Mouse (Mus musculus): ENCODE data around the gene Gm10837. TPM values are rescaled to one million over a fixed set of nuclear protein-coding genes. Genes with fewer than 3 reads are reported as not detected.

The Gm10837 gene
- polyA plus RNA-seq (2014; fragmentation: Nextera tagmentation; extraction: Ambion mirVana) = 0.29 and 0.48 TPM in 2 replicates

GRCm38 (mm10) chr14:122490441-122491328, at the start of gene Gm10837:
Gene Gm10837, plus strand, starts transcription at chr14:122490586.
- ATAC-seq (replicated peaks; ENCODE audit: low FRiP score) (peak; percentile 86), DNase-seq (ENCODE audit: low spot score) (peak; percentile 79)
- peaks cover 23% of the 10 kb centered on the region for H3K27me3 ChIP-seq (ENCODE audit: control insufficient read depth, insufficient read depth, low read length)
- no peaks in the 10 kb centered on the region for H3K9me3 ChIP-seq (ENCODE audit: control insufficient read depth, low read length)
- 0 out of 2 replicates have a peak within 1 kb of the TSS, but pooled peaks have one; percentile 43 for H3K27ac ChIP-seq (ENCODE audit: low read depth, low read length)
- peak within 1 kb of the TSS; percentile 60 for H3K4me2 ChIP-seq (ENCODE audit: low read depth, low read length, severe bottlenecking)
- WGBS = 1% methylated on average over 48 of the region's 51 CpGs
- H3K4me3 ChIP-seq (ENCODE audit: low read depth, low read length) = peak within 1 kb of the TSS; percentile 31
- H3K9ac ChIP-seq (ENCODE audit: low read length) = peak within 1 kb of the TSS; percentile 57
- peaks cover 8% of the 10 kb centered on the region; the same call in 1 of the 2 replicates for H3K4me1 ChIP-seq (replicated peaks; ENCODE audit: control insufficient read depth, insufficient read depth, low read length)
- no peaks in the 10 kb centered on the region for H3K36me3 ChIP-seq (ENCODE audit: control insufficient read depth, insufficient read depth, low read length)

DNA sequence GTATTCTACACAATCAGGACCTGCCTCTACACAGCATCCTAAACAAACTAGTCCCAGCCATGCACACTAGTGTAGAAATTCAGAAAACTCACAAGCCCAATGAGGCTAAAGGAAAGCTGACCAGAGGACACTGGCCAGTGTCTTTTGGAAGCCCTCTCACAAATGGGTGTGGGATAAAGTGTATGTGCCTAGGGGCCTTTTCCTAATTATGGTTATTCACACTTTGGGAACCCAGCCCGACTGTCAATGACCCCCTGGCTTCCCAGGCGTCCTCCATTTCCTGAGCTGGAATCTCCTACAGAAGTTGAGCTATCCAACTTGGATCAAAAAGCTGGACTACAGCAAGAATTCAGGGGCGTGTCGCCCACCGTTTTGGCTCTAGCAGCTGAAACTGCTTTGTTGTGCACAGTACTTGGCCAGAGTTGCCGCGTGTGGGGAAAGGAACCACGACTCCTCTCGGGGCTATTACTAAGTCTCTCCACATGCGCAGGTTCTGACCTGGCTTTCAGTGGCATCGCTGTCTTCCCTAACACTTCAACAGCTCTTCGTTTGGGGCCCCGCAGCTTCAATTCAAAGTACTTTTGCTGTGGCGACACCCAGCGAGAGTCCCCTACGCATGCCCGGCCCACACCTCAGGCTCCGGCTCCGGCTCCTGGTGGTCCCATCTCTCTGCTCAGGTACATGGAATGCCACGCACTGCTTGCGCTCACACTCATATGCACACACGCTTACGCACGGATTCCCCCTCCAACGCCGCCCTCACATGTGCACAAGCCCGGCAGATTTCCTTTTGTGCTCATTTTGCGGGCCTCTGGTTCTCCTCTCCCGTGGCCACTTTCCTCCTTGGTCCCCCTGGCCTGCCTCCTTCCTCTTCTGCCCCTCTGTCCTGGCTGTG, 40.5 kb upstream of the Gm10837 start:
- Histone ChIP-seq H3K9ac (ENCODE audit: low read length) (peak overlapping the region; percentile 78), H3K4me2 (ENCODE audit: low read depth, low read length, severe bottlenecking) (peak overlapping the region; percentile 89), H3K27me3 (ENCODE audit: control insufficient read depth, insufficient read depth, low read length) (peaks cover 25% of the 10 kb centered on the region; the same call in 1 of the 2 replicates), H3K9me3 (ENCODE audit: control insufficient read depth, low read length) (no peaks in the 10 kb centered on the region), H3K4me3 (ENCODE audit: low read depth, low read length) (peak overlapping the region; percentile 43), H3K4me1 (replicated peaks; ENCODE audit: control insufficient read depth, insufficient read depth, low read length) (peaks cover 30% of the 10 kb centered on the region), H3K36me3 (ENCODE audit: control insufficient read depth, insufficient read depth, low read length) (no peaks in the 10 kb centered on the region), H3K27ac (ENCODE audit: low read depth, low read length) (peak overlapping the region; percentile 76)
- DNase-seq (ENCODE audit: low spot score) (peak; percentile 75), ATAC-seq (replicated peaks; ENCODE audit: low FRiP score) (no peak)
- WGBS = 2% methylated on average over 29 of the region's 29 CpGs

- WGBS = under 1% methylated on average over 58 of the region's 59 CpGs
- H3K4me3 ChIP-seq (ENCODE audit: low read depth, low read length) = peak within 1 kb of the TSS; percentile 43
- DNase-seq (ENCODE audit: low spot score) (peak; percentile 81), ATAC-seq (replicated peaks; ENCODE audit: low FRiP score) (peak; percentile 11; the same call in 1 of the 2 replicates)
- peaks cover 36% of the 10 kb centered on the region for H3K4me1 ChIP-seq (replicated peaks; ENCODE audit: control insufficient read depth, insufficient read depth, low read length)
- H3K27me3 ChIP-seq (ENCODE audit: control insufficient read depth, insufficient read depth, low read length) = peaks cover 25% of the 10 kb centered on the region; the same call in 1 of the 2 replicates
- peak within 1 kb of the TSS; percentile 76 for H3K27ac ChIP-seq (ENCODE audit: low read depth, low read length)
- H3K9ac ChIP-seq (ENCODE audit: low read length) = peak within 1 kb of the TSS; percentile 78
- H3K36me3 ChIP-seq (ENCODE audit: control insufficient read depth, insufficient read depth, low read length) = no peaks in the 10 kb centered on the region
- peak within 1 kb of the TSS; percentile 89 for H3K4me2 ChIP-seq (ENCODE audit: low read depth, low read length, severe bottlenecking)
- H3K9me3 ChIP-seq (ENCODE audit: control insufficient read depth, low read length) = no peaks in the 10 kb centered on the region
These were observed 39.6 kb upstream of the Gm10837 start, which contains the start of gene Gm5089 for GRCm38 (mm10) chr14:122450496-122451382. Gene Gm5089, minus strand, starts transcription at chr14:122451115.

DNA sequence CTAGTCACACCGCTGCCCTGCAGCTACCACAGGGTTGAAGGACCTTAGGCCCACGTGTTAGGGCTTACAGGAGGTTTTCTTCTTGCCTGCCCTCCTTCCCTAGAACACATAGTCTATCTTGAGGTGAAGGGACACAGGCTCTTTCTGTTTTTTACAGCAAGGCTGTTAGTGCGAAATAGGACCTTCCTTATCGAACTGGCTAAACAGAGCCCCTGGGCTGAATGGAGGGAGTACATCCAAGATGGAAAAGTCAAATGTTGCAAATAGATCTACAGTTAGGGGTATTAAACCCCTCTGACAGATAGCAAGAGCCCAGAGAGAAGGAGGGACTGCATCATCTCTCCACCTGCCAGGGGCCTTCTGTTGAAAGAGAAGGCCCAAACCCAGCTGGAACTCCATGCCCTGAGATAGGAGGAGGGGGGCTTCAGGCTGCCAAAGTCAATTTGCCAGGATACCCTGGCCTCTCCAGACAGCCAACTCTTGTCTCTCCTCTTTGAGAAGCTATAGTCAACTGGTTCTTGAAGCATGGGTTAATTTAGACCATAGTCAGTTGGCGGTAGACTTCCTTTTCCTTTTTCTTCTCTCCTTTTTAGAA, 38.7 kb upstream of the Gm10837 start:
- peak overlapping the region; percentile 78; the same call in 1 of the 2 replicates for H3K9ac ChIP-seq (ENCODE audit: low read length)
- ATAC-seq (replicated peaks; ENCODE audit: low FRiP score) (no peak), DNase-seq (ENCODE audit: low spot score) (no peak)
- H3K9me3 ChIP-seq (ENCODE audit: control insufficient read depth, low read length) = no peaks in the 10 kb centered on the region
- no peak overlapping the region; the same call in 1 of the 2 replicates for H3K4me3 ChIP-seq (ENCODE audit: low read depth, low read length)
- H3K4me2 ChIP-seq (ENCODE audit: low read depth, low read length, severe bottlenecking) = peak overlapping the region; percentile 89
- H3K27me3 ChIP-seq (ENCODE audit: control insufficient read depth, insufficient read depth, low read length) = peaks cover 25% of the 10 kb centered on the region; the same call in 1 of the 2 replicates
- peaks cover 36% of the 10 kb centered on the region for H3K4me1 ChIP-seq (replicated peaks; ENCODE audit: control insufficient read depth, insufficient read depth, low read length)
- no peaks in the 10 kb centered on the region for H3K36me3 ChIP-seq (ENCODE audit: control insufficient read depth, insufficient read depth, low read length)
- peak overlapping the region; percentile 76 for H3K27ac ChIP-seq (ENCODE audit: low read depth, low read length)
- WGBS = 45% methylated on average over 5 of the region's 5 CpGs

DNA sequence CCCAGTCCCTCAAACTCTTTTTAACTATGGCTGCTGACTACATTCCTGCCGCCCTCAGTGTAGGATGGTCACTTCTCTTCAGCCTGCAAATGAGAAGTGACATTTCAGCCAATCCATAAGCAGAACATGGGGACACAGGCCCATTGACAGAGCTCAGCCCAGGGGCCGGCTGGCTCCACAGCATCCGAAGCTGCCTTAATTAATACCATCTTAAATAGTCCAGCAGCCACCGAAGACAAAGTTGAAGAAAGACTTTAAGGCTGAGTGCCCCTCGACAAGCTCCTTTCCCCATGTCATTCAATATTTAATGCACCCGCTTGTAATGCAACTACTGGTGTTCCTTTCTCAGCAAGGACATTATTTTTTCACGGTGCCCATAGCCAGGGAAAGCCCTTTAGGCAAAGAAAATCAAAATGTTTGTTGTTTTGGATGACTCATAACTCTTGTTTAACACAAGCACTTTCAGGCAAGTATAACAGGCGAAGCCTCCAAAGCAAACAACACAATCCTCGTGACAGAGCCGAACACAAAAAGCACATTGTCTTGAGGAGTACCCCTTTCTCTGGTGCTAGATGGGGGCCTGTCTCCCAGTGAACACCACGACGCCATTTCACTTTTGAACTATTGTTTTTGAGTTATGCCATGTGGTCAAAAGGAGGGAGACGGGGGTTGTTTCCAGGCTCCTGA, 37.5 kb upstream of the Gm10837 start:
- 3% methylated on average over 13 of the region's 13 CpGs for WGBS
- no peak overlapping the region; the same call in 1 of the 2 replicates for H3K4me3 ChIP-seq (ENCODE audit: low read depth, low read length)
- H3K36me3 ChIP-seq (ENCODE audit: control insufficient read depth, insufficient read depth, low read length) = no peaks in the 10 kb centered on the region
- H3K4me2 ChIP-seq (ENCODE audit: low read depth, low read length, severe bottlenecking) = peak overlapping the region; percentile 42; the same call in 1 of the 2 replicates
- H3K9me3 ChIP-seq (ENCODE audit: control insufficient read depth, low read length) = no peaks in the 10 kb centered on the region
- ATAC-seq (replicated peaks; ENCODE audit: low FRiP score) (peak; percentile 21), DNase-seq (ENCODE audit: low spot score) (peak; percentile 68)
- H3K27me3 ChIP-seq (ENCODE audit: control insufficient read depth, insufficient read depth, low read length) = peaks cover 25% of the 10 kb centered on the region; the same call in 1 of the 2 replicates
- H3K9ac ChIP-seq (ENCODE audit: low read length) = peak overlapping the region; percentile 40; the same call in 1 of the 2 replicates
- peak overlapping the region; percentile 93 for H3K27ac ChIP-seq (ENCODE audit: low read depth, low read length)
- peaks cover 36% of the 10 kb centered on the region for H3K4me1 ChIP-seq (replicated peaks; ENCODE audit: control insufficient read depth, insufficient read depth, low read length)

DNA sequence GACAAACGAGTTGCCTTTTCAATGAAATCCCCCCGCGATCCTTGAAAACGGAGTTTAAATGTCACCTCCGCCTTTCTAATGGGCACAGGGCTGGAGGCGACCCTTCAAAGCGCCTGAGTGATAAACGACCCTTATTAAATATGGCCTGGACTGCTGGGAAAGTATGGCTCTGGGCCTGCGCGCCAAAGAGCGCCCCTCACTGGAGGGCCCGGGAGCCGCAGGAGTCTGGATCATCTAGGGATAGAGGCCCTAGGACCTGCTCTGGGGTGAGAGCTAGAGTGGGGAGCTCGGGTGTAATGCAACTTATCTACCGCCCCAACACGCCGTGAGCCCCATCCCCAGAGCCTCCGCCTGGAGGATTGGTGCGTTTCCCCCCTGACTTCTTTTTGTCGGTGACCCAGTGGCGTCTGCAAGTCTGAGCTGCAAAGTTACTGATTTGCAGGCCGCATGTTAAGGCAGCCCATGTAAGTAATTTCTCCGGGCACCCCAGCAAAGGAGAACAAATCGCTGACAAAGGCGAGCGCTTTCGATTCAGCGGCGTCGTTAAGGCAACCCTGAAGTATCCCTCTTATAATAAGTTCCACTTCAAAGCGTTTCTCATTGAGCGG, 36.9 kb upstream of the Gm10837 start:
- H3K9me3 ChIP-seq (ENCODE audit: control insufficient read depth, low read length) = no peaks in the 10 kb centered on the region
- H3K4me3 ChIP-seq (ENCODE audit: low read depth, low read length) = peak overlapping the region; percentile 11
- no peaks in the 10 kb centered on the region for H3K36me3 ChIP-seq (ENCODE audit: control insufficient read depth, insufficient read depth, low read length)
- peak overlapping the region; percentile 40 for H3K9ac ChIP-seq (ENCODE audit: low read length)
- H3K4me2 ChIP-seq (ENCODE audit: low read depth, low read length, severe bottlenecking) = peak overlapping the region; percentile 42
- peaks cover 36% of the 10 kb centered on the region for H3K4me1 ChIP-seq (replicated peaks; ENCODE audit: control insufficient read depth, insufficient read depth, low read length)
- peak overlapping the region; percentile 93 for H3K27ac ChIP-seq (ENCODE audit: low read depth, low read length)
- WGBS = 1% methylated on average over 32 of the region's 32 CpGs
- H3K27me3 ChIP-seq (ENCODE audit: control insufficient read depth, insufficient read depth, low read length) = peaks cover 25% of the 10 kb centered on the region; the same call in 1 of the 2 replicates
- peak; percentile 92 for DNase-seq (ENCODE audit: low spot score)
- peak; percentile 85 for ATAC-seq (replicated peaks; ENCODE audit: low FRiP score)

Data from forebrain, embryonic 11.5 days (tissue).